Mouse (Mus musculus) testis, adult 2 months (tissue): Measurements from ENCODE around the gene Lmx1b.

Source experiments
- CTCF ChIP-seq: fragments of 200-500 bp; IDR thresholded peaks from 2 replicates; pipeline ENCODE4 v1.5.1; 2012; ENCODE audit warnings: low read depth, mild to moderate bottlenecking, inconsistent platforms, low read length, moderate library complexity; ENCODE audit not compliant: control insufficient read depth, insufficient read depth, insufficient replicate concordance
- POLR2A ChIP-seq: fragments of 200-500 bp; IDR thresholded peaks from 2 replicates; pipeline ENCODE4 v1.6.1; 2012; ENCODE audit warnings: low read depth, mild to moderate bottlenecking, inconsistent platforms, low read length, moderate library complexity; ENCODE audit not compliant: control insufficient read depth

- TF ChIP-seq CTCF (no peak), POLR2A (no peak)
These were observed 775 bp downstream of the Lmx1b start for GRCm38 (mm10) chr2:33639301-33640170.
